Mouse (Mus musculus): ENCODE results near the gene Igf2bp2. TPM values are rescaled to one million over a fixed set of nuclear protein-coding genes. Genes with fewer than 3 reads are reported as not detected.
A peak's percentile ranks its signal among the peaks of the same experiment; 100 is the strongest.

Igf2bp2 gene
- polyA plus RNA-seq, 1 experiment, result 89.0 TPM

GRCm38 (mm10) chr16:22129511-22129910 lies 33.6 kb downstream of the Igf2bp2 start:
- Histone ChIP-seq H3K9ac (ENCODE audit: low read depth, poor library complexity, severe bottlenecking) (no peak overlapping the region), H3K27me3 (ENCODE audit: control insufficient read depth, insufficient read depth, low read length, poor library complexity, severe bottlenecking) (no peaks in the 10 kb centered on the region), H3K9me3 (replicated peaks; ENCODE audit: control insufficient read depth, insufficient read depth, low read length, poor library complexity, severe bottlenecking) (no peaks in the 10 kb centered on the region), H3K36me3 (ENCODE audit: control insufficient read depth, insufficient read depth, low read length, poor library complexity, severe bottlenecking) (no peaks in the 10 kb centered on the region), H3K4me3 (ENCODE audit: low read depth, low read length) (no peak overlapping the region), H3K27ac (ENCODE audit: insufficient read depth, low read length) (no peak overlapping the region), H3K4me1 (ENCODE audit: control insufficient read depth, insufficient read depth, low read length) (peaks cover 2% of the 10 kb centered on the region)
- no peak for TF ChIP-seq EP300 (IDR thresholded peaks at IDR 0.05; ENCODE audit: insufficient read depth, low read depth, low read length)
- no peak for TF ChIP-seq CTCF (IDR thresholded peaks at IDR 0.05; ENCODE audit: low read depth, low read length)
- TF ChIP-seq POLR2A (IDR thresholded peaks at IDR 0.05; ENCODE audit: insufficient read depth, low read length), result no peak

- Histone ChIP-seq H3K27me3 (ENCODE audit: control insufficient read depth, insufficient read depth, low read length, poor library complexity, severe bottlenecking) (no peaks in the 10 kb centered on the region), H3K4me1 (ENCODE audit: control insufficient read depth, insufficient read depth, low read length) (peaks cover 2% of the 10 kb centered on the region), H3K9me3 (replicated peaks; ENCODE audit: control insufficient read depth, insufficient read depth, low read length, poor library complexity, severe bottlenecking) (no peaks in the 10 kb centered on the region), H3K27ac (ENCODE audit: insufficient read depth, low read length) (no peak overlapping the region), H3K9ac (ENCODE audit: low read depth, poor library complexity, severe bottlenecking) (no peak overlapping the region), H3K4me3 (ENCODE audit: low read depth, low read length) (no peak overlapping the region), H3K36me3 (ENCODE audit: control insufficient read depth, insufficient read depth, low read length, poor library complexity, severe bottlenecking) (no peaks in the 10 kb centered on the region)
- TF ChIP-seq CTCF (IDR thresholded peaks at IDR 0.05; ENCODE audit: low read depth, low read length) (no peak), POLR2A (IDR thresholded peaks at IDR 0.05; ENCODE audit: insufficient read depth, low read length) (no peak), EP300 (IDR thresholded peaks at IDR 0.05; ENCODE audit: insufficient read depth, low read depth, low read length) (no peak)
These were observed 34.5 kb downstream of the Igf2bp2 start for GRCm38 (mm10) chr16:22128595-22128994.

- no peak overlapping the region for H3K9ac ChIP-seq (ENCODE audit: low read depth, poor library complexity, severe bottlenecking)
- H3K9me3 ChIP-seq (replicated peaks; ENCODE audit: control insufficient read depth, insufficient read depth, low read length, poor library complexity, severe bottlenecking), result no peaks in the 10 kb centered on the region
- no peak overlapping the region for H3K27ac ChIP-seq (ENCODE audit: insufficient read depth, low read length)
- no peaks in the 10 kb centered on the region for H3K27me3 ChIP-seq (ENCODE audit: control insufficient read depth, insufficient read depth, low read length, poor library complexity, severe bottlenecking)
- H3K4me1 ChIP-seq (ENCODE audit: control insufficient read depth, insufficient read depth, low read length), result peaks cover 3% of the 10 kb centered on the region
- no peak for TF ChIP-seq POLR2A (IDR thresholded peaks at IDR 0.05; ENCODE audit: insufficient read depth, low read length)
- peak; percentile 49 for TF ChIP-seq CTCF (IDR thresholded peaks at IDR 0.05; ENCODE audit: low read depth, low read length)
- no peak overlapping the region for H3K4me3 ChIP-seq (ENCODE audit: low read depth, low read length)
- no peaks in the 10 kb centered on the region for H3K36me3 ChIP-seq (ENCODE audit: control insufficient read depth, insufficient read depth, low read length, poor library complexity, severe bottlenecking)
These were observed 35.3 kb downstream of the Igf2bp2 start for GRCm38 (mm10) chr16:22127806-22128205.

GRCm38 (mm10) chr16:22126936-22127335 lies 36.2 kb downstream of the Igf2bp2 start:
- H3K4me3 ChIP-seq (ENCODE audit: low read depth, low read length), result no peak overlapping the region

DNA sequence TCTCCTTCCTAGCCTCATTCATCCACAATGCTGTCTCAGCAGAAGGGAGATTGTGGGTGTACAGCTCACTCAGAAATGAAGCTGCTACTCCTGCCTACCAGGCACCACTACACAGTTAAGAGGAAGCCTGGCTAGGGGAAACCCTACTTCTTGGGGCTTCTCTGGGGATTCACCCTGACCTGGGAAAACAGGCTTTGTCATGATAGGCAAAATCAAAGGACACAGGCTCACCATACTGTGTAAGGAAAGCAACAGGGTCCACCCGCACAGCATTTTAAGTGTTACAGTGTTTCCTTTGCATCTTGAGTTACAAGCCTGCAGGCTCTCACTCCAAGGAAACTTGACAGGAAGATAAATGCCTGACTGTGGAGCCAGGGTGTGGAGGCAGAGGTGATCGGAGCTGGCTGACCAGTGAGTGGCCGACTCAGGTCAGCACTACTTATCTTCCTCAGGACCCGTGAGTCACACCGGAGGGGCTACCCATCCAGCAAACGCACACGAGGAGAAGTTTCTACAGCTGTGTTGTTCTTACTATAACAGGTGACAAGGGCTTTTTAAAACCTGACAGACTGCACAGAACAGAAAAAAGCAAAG lies 38.7 kb downstream of the Igf2bp2 start:
- TF ChIP-seq POLR2A (IDR thresholded peaks at IDR 0.05; ENCODE audit: insufficient read depth, low read length) (no peak), EP300 (IDR thresholded peaks at IDR 0.05; ENCODE audit: insufficient read depth, low read depth, low read length) (no peak), CTCF (IDR thresholded peaks at IDR 0.05; ENCODE audit: low read depth, low read length) (no peak)
- no peaks in the 10 kb centered on the region for H3K36me3 ChIP-seq (ENCODE audit: control insufficient read depth, insufficient read depth, low read length, poor library complexity, severe bottlenecking)
- H3K9me3 ChIP-seq (replicated peaks; ENCODE audit: control insufficient read depth, insufficient read depth, low read length, poor library complexity, severe bottlenecking), result no peaks in the 10 kb centered on the region
- H3K27ac ChIP-seq (ENCODE audit: insufficient read depth, low read length), result no peak overlapping the region
- peaks cover 1% of the 10 kb centered on the region for H3K4me1 ChIP-seq (ENCODE audit: control insufficient read depth, insufficient read depth, low read length)
- H3K4me3 ChIP-seq (ENCODE audit: low read depth, low read length), result no peak overlapping the region
- H3K9ac ChIP-seq (ENCODE audit: low read depth, poor library complexity, severe bottlenecking), result no peak overlapping the region
- no peaks in the 10 kb centered on the region for H3K27me3 ChIP-seq (ENCODE audit: control insufficient read depth, insufficient read depth, low read length, poor library complexity, severe bottlenecking)

More at GRCm38 (mm10) chr16:22126936-22127335, 36.2 kb downstream of the Igf2bp2 start:
- H3K36me3 ChIP-seq (ENCODE audit: control insufficient read depth, insufficient read depth, low read length, poor library complexity, severe bottlenecking), result no peaks in the 10 kb centered on the region
- peaks cover 3% of the 10 kb centered on the region for H3K4me1 ChIP-seq (ENCODE audit: control insufficient read depth, insufficient read depth, low read length)
- H3K9me3 ChIP-seq (replicated peaks; ENCODE audit: control insufficient read depth, insufficient read depth, low read length, poor library complexity, severe bottlenecking), result no peaks in the 10 kb centered on the region
- no peaks in the 10 kb centered on the region for H3K27me3 ChIP-seq (ENCODE audit: control insufficient read depth, insufficient read depth, low read length, poor library complexity, severe bottlenecking)
- H3K9ac ChIP-seq (ENCODE audit: low read depth, poor library complexity, severe bottlenecking), result no peak overlapping the region
- no peak for TF ChIP-seq CTCF (IDR thresholded peaks at IDR 0.05; ENCODE audit: low read depth, low read length)
- no peak for TF ChIP-seq POLR2A (IDR thresholded peaks at IDR 0.05; ENCODE audit: insufficient read depth, low read length)
- no peak for TF ChIP-seq EP300 (IDR thresholded peaks at IDR 0.05; ENCODE audit: insufficient read depth, low read depth, low read length)
- no peak overlapping the region for H3K27ac ChIP-seq (ENCODE audit: insufficient read depth, low read length)

GRCm38 (mm10) chr16:22123658-22124057 lies 39.4 kb downstream of the Igf2bp2 start:
- peaks cover 1% of the 10 kb centered on the region for H3K4me1 ChIP-seq (ENCODE audit: control insufficient read depth, insufficient read depth, low read length)
- no peak overlapping the region for H3K4me3 ChIP-seq (ENCODE audit: low read depth, low read length)
- TF ChIP-seq CTCF (IDR thresholded peaks at IDR 0.05; ENCODE audit: low read depth, low read length), result peak; percentile 77
- no peak for TF ChIP-seq EP300 (IDR thresholded peaks at IDR 0.05; ENCODE audit: insufficient read depth, low read depth, low read length)
- no peak overlapping the region for H3K27ac ChIP-seq (ENCODE audit: insufficient read depth, low read length)
- H3K36me3 ChIP-seq (ENCODE audit: control insufficient read depth, insufficient read depth, low read length, poor library complexity, severe bottlenecking), result no peaks in the 10 kb centered on the region
- H3K27me3 ChIP-seq (ENCODE audit: control insufficient read depth, insufficient read depth, low read length, poor library complexity, severe bottlenecking), result no peaks in the 10 kb centered on the region
- no peak overlapping the region for H3K9ac ChIP-seq (ENCODE audit: low read depth, poor library complexity, severe bottlenecking)
- no peaks in the 10 kb centered on the region for H3K9me3 ChIP-seq (replicated peaks; ENCODE audit: control insufficient read depth, insufficient read depth, low read length, poor library complexity, severe bottlenecking)

Data from ES-Bruce4 (cell line).